Mouse (Mus musculus): ENCODE measurements around the gene Gm28041. TPM values are rescaled to one million over a fixed set of nuclear protein-coding genes. Genes with fewer than 3 reads are reported as not detected.

Gene Gm28041
- total RNA-seq (2023) = 3.9 TPM

DNA sequence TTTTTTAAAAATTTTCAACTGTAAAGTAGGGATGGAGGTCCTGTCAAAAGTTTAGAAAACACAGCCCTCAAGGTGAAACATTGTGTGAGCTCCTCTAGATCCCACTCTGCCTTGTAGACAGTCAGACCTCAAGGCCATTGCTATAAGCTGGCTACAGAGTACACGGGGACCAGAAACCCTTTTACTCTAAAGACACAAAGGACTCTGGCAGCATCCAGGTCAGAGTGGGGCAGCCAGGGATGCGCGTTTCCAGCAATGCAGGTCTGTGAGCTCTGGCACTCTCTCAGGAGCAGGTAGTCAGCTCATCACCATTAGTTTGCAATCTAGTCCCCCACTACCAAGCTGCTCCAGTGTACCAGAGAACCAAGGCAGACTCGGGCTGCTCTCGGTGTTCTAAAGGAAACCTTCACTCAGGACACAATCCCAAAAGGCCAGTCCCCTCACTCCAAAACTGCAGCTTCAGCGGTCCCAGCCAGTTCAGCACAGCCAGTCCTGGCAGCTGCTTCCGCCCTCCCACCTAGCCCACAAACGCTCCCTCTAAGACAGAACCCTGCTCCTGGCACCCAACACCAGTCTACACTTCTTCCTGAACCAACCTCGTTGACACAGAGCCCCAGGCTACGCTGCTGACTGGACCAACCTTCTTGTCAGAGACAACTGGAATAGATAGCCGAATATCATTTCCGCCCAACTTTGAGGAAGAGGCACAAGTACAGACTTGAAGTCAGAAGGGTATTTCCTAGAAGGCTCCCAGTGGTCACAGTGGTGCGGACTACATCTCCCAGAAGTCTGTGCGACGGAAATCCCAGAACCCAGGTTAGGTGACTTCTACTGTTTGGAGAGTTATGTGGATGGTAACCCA is at the start of gene Gm28041, which contains the start of gene Zfp456:
Gene Gm28041 (minus strand): TSS at position 684 of the 862 bp plus-strand sequence.
Gene Zfp456 (minus strand): TSS at position 761 of the 862 bp plus-strand sequence.

DNA sequence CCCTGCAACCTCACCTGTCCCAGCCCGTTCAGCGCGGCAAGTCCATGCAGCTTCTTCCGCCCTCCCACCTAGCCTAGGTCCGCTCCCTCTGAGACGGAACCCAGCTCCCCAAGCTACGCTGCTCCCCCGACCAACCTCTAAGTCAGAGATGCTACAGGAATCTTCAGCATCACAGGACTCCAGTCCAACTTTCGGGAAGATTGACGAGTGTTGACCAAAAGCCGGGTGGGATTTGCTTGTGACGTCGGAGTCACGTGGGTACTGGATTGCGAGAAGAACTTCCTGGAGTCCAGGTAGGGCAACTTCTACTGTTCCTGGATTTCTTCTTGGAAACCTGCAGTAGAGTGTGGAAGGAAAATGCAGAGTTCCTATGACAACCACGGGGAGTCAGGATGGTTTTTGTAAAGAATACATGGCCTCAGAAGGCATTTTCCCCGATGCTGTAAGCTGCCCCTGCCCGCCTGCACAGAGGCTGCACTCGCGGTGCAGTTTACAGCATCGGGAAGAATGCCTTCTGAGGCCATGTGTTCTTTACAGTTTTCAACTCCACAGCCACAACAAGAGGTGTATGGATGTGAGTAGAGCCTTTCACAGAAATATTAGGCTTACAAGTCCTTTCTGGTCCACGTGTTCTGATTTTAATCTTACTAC is 45.8 kb upstream of the Gm28041 start, which contains the start of gene Zfp459:
Gene Zfp459 (minus strand): TSS at position 212 of the 651 bp plus-strand sequence.

GRCm38 (mm10) chr13:67399183-67399903 is 23.8 kb upstream of the Gm28041 start, which contains the start of gene Zfp429:
Gene Zfp429 (minus strand): TSS chr13:67399819.

GRCm38 (mm10) chr13:67360131-67360744 is 15.3 kb downstream of the Gm28041 start, which contains the start of the genes Gm28044 and Zfp953:
Gene Gm28044 (minus strand): TSS chr13:67360536.
Gene Zfp953 (minus strand): TSS chr13:67360605.

DNA sequence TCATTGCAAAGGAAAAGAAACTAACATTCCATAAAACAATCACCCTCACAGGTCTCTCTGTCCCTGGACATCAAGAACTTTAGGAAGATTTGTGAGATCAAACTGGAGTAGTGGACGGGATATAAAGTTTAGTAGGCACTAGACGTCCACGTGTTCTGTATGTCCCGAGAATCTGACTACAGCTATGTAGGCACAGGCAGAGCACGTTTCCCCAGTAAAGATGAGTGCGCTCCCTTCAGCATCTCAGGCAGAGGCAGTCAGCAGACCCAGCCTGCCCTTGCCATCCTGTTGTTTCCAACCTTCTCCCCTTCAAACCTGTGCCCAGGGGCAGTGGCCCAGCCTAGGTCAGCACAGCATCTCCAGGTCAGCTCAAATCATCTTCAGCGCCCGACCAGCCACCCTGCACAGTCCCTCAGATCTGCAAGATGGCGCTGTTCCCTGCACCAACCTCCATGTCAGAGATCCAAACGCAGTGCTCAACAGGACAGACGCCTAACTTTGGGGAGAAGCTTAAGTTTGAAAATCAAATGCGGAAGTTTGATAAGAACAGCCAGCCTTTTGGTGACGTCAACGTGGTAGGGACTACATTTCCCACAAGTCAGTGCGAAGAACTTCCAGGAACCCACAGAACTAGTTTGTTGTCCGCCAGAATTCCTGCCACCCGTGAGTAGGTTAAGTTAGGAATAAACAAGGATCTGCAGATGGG is 43.4 kb downstream of the Gm28041 start, which contains the start of gene Zfp595:
Gene Zfp595 (minus strand): TSS at position 552 of the 706 bp plus-strand sequence.

DNA sequence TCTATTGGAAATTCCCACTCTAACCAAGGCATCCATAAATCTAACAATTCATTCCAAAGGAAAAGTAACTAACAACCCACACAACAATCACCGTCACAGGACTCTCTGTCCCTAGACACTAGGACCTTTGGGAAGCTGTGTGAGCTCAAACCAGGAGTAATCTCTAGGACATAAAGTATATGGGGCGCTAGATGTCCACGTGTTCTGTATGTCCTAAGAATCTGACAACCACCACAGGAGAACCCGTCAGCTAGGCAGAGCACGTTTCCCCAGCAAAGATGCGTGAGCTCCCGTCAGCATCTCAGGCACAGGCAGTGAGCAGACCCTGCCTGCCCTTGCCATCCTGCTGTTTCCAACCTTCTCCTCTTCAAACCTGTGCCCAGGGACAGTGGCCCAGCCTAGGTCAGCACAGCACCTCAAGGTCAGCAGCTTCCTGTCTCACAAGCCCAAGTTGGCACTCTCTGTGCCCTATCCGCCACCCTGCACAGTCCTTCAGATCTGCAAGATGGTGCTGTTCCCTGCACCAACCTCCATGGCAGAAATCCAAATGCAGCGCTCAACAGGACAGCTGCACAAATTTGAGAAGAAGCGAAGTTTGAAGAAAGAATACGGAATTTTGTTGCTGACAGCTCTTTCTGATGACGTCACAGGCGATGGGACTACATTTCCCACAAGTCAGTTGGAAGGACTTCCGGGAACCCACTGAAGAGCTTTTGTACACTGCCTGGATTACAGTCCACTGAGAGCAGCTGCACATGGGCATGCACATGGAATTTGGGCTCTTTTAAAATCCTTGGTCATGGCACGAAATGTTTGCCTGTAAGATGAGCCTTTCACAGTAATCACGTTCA is 69.5 kb downstream of the Gm28041 start, which contains the start of gene Zfp457:
Gene Zfp457 (minus strand): TSS at position 664 of the 851 bp plus-strand sequence.

Other genes with a start within 250 kb of the Gm28041 start
- gene Rsl1, start 202.6 kb downstream of the Gm28041 start, total RNA-seq (2023) = 6.3 TPM
- 1.4 TPM for gene Zfp455, start 181.2 kb downstream of the Gm28041 start, total RNA-seq (2023)
- gene Zfp458, start 97.3 kb downstream of the Gm28041 start, total RNA-seq (2023) = 2.3 TPM
- gene Zfp457, start 69.2 kb downstream of the Gm28041 start, total RNA-seq (2023) = not detected
- 11.8 TPM for gene Zfp595, start 43.2 kb downstream of the Gm28041 start, total RNA-seq (2023)
- gene Gm28044, start 15.2 kb downstream of the Gm28041 start, total RNA-seq (2023) = not detected
- 5.2 TPM for gene Zfp953, start 15.1 kb downstream of the Gm28041 start, total RNA-seq (2023)
- 3.7 TPM for gene Zfp456, start 77 bp upstream of the Gm28041 start, total RNA-seq (2023)
- gene Zfp429, start 24.1 kb upstream of the Gm28041 start, total RNA-seq (2023) = 9.7 TPM
- gene Zfp459, start 45.7 kb upstream of the Gm28041 start, total RNA-seq (2023) = 2.2 TPM
- 10.8 TPM for gene Zfp874a, start 75.9 kb upstream of the Gm28041 start, total RNA-seq (2023)
- 31.5 TPM for gene Zfp874b, start 108.5 kb upstream of the Gm28041 start, total RNA-seq (2023)
- 10.8 TPM for gene Zfp58, start 124.8 kb upstream of the Gm28041 start, total RNA-seq (2023)
- gene Gm26965, start 150.4 kb upstream of the Gm28041 start, total RNA-seq (2023) = 1.1 TPM
- 17.1 TPM for gene Zfp87, start 150.4 kb upstream of the Gm28041 start, total RNA-seq (2023)
- gene Zfp748, start 178.1 kb upstream of the Gm28041 start, total RNA-seq (2023) = 12.8 TPM
- gene Zfp729b, start 234.0 kb upstream of the Gm28041 start, total RNA-seq (2023) = 13.0 TPM